Mouse (Mus musculus) forebrain, embryonic 10.5 days (tissue): ENCODE measurements around the gene Tmem163. TPM values are rescaled to one million over a fixed set of nuclear protein-coding genes. Genes with fewer than 3 reads are reported as not detected.
A peak's percentile ranks its signal among the peaks of the same experiment; 100 is the strongest.

Experiments used
- DNase-seq: peaks from one replicate; pipeline ENCODE4 v3.0.0-alpha.2; 2017; ENCODE audit warnings: low spot score; ENCODE audit errors: extremely low spot score
- H3K27ac ChIP-seq: fragments of 300-500 bp; sonication (generic); 2 replicates; pipeline ENCODE4 v1.5.1; 2016; ENCODE audit warnings: mild to moderate bottlenecking
- H3K27me3 ChIP-seq: fragments of 300-500 bp; sonication (generic); 2 replicates; pipeline ENCODE4 v1.6.1; 2016; ENCODE audit warnings: mild to moderate bottlenecking; ENCODE audit not compliant: poor library complexity, severe bottlenecking
- H3K36me3 ChIP-seq: fragments of 300-500 bp; sonication (generic); replicated peaks from 2 replicates; pipeline ENCODE4 v1.6.1; 2016; ENCODE audit warnings: mild to moderate bottlenecking, moderate library complexity
- H3K4me1 ChIP-seq: fragments of 300-500 bp; sonication (generic); 2 replicates; pipeline ENCODE4 v1.6.1; 2016
- H3K4me3 ChIP-seq: fragments of 300-500 bp; sonication (generic); 2 replicates; pipeline ENCODE4 v1.5.1; 2016; ENCODE audit warnings: mild to moderate bottlenecking, moderate library complexity
- H3K9me3 ChIP-seq: fragments of 300-500 bp; sonication (generic); 2 replicates; pipeline ENCODE4 v1.6.1; 2016; ENCODE audit warnings: mild to moderate bottlenecking, moderate library complexity
- WGBS: fragments of 180-500 bp; shearing (Covaris S2); methylation state at CpG from one replicate; pipeline ENCODE4 v1.1.7; 2016; 5-methylcytosine and 5-hydroxymethylcytosine counted together
- polyA plus RNA-seq: library from polyadenylated mRNA; unstranded; fragments of >200 nt; fragmentation: Nextera tagmentation; extraction: Ambion mirVana; gene quantifications from 2 replicates; pipeline ENCODE4 v1.2.1, GENCODE M21; 2016

Tmem163 gene
- polyA plus RNA-seq, 1 experiment from 2014 or later, result 9.9 TPM

DNA sequence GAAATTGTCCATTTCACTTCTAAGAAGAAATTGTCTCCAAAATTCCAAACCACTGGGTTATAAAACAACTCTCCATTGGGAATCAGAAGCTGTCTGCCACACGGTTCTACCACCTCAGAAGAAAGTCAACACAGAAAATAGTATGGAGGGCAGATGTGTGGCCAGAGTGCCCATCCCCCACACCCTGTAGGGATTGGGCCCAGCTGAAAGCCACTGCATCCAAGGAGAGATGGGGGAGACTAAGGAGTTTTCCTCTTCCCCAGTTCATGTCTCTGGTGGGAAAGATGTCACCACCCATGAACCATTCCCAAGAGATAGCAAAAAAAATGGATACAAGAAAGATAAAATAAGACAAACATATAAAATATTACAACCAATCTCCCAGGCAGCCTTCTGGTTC is 4.1 kb downstream of the Tmem163 start:
- Histone ChIP-seq H3K27ac (no peak overlapping the region), H3K36me3 (no peaks in the 10 kb centered on the region; the same call in 1 of the 2 replicates), H3K27me3 (peaks cover 68% of the 10 kb centered on the region), H3K9me3 (no peaks in the 10 kb centered on the region), H3K4me1 (peaks cover 45% of the 10 kb centered on the region), H3K4me3 (0 out of 2 replicates have a peak overlapping the region, but pooled peaks have one; percentile 67)
- no peak for DNase-seq
- 58% methylated on average over 1 of the region's 1 CpGs for WGBS

DNA sequence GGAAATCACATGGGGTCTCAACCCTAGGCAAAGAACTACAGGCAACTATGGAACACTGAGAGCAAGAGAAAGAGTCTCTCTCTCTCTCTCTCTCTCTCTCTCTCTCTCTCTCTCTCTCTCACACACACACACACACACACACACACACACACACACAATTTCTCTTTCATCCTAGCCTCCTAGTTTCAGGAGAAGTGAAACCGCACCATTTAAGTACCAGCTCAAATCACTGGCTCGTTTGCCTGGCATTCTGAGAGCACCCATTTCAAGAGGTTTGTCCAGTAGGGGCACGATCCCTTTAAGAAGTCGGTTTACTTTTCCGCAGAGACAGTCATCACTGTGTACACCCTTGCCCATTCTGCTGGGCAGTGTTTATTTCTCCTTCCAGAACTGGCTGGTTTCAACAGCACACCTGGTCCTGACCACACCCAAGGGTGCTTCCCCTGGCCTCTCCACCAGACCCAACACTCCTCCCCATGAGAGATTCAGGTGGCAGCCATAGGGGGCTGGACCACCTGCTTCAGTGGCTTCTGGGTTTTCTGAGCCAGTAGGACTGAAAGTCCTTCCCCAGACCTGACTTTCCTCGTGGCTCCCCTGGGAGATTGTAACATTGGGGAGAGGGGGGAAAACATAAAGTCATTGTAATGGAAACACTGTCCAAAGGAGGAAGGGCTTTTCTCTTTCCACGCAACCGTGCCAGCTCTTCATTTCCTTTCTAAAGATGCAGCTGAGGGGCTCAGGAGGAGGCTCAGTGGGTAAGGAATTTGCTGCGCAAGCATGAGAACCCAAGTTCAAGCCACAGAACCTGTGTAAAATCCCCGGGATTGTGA is 5.9 kb downstream of the Tmem163 start:
- peaks cover 50% of the 10 kb centered on the region for H3K27me3 ChIP-seq
- 83% methylated on average over 10 of the region's 10 CpGs for WGBS
- H3K36me3 ChIP-seq, result peaks cover 7% of the 10 kb centered on the region; the same call in 1 of the 2 replicates

DNA sequence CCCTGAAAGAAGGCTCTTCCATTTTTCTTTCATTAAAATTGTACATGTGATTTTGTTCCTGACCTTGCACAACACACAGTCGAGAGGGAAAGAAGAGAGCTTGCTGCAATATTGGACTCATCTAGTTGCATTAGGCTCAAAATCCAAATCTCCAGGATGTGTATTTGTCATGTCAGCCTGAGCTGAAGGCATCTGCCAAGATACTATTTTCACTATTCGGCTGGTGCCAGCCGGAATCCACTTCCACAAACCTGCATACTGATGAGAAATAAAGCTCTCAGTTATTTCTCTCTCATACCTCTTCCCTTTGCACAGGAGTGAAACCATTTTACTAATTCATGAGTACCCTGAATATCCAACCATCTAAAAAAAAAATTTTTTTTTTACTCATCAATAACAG is 11.2 kb downstream of the Tmem163 start:
- no peak overlapping the region for H3K27ac ChIP-seq
- 91% methylated on average over 3 of the region's 3 CpGs for WGBS
- peaks cover 7% of the 10 kb centered on the region; the same call in 1 of the 2 replicates for H3K36me3 ChIP-seq
- no peak overlapping the region for H3K4me3 ChIP-seq
- H3K4me1 ChIP-seq, result peaks cover 19% of the 10 kb centered on the region
- no peaks in the 10 kb centered on the region for H3K27me3 ChIP-seq
- no peak for DNase-seq
- H3K9me3 ChIP-seq, result 0 out of 2 replicates have a peak, but pooled peaks cover 7% of the 10 kb centered on the region

More for the DNA sequence above, 5.9 kb downstream of the Tmem163 start:
- Histone ChIP-seq H3K4me1 (peaks cover 34% of the 10 kb centered on the region), H3K27ac (no peak overlapping the region), H3K9me3 (0 out of 2 replicates have a peak, but pooled peaks cover 7% of the 10 kb centered on the region), H3K4me3 (no peak overlapping the region)
- no peak for DNase-seq

DNA sequence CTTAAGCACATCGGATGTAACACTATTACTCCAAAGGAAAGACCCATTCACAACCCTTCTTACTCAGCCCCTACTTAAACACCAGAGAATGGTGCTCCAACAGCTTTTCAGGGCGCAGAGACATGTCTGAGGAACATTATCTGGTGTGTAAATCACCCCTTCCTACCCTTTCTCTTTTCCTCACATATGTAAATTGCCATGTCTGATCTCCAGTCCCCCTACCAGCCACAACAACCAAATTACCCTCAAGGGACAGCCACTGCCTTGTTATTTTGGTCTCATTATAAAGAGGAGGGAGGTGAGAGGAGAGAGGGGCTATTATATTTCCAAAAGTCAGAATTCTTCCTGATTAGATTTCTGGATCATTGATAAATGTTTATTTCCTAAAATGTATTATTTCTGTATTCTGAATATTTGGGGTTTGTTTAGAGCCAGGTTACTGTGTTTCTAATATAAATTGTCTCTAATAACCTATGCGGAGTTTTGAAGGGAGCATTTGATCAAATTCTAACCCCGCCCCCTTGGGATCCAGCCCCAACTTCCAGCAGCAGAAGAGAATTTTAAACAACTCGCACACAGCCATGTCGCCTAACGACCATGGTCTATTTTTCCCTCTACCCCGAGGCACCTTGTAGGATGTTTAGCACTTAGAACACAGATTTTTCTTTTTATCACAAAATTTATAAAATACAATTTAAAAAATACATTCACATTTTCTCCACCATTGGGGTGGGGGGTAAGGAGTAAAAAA is 12.1 kb downstream of the Tmem163 start:
- no peak for DNase-seq
- 67% methylated on average over 8 of the region's 8 CpGs for WGBS
- peaks cover 7% of the 10 kb centered on the region; the same call in 1 of the 2 replicates for H3K36me3 ChIP-seq
- H3K27me3 ChIP-seq, result no peaks in the 10 kb centered on the region
- H3K4me3 ChIP-seq, result no peak overlapping the region
- peaks cover 19% of the 10 kb centered on the region for H3K4me1 ChIP-seq
- H3K9me3 ChIP-seq, result 0 out of 2 replicates have a peak, but pooled peaks cover 7% of the 10 kb centered on the region
- H3K27ac ChIP-seq, result peak overlapping the region; percentile 62; the same call in 1 of the 2 replicates

DNA sequence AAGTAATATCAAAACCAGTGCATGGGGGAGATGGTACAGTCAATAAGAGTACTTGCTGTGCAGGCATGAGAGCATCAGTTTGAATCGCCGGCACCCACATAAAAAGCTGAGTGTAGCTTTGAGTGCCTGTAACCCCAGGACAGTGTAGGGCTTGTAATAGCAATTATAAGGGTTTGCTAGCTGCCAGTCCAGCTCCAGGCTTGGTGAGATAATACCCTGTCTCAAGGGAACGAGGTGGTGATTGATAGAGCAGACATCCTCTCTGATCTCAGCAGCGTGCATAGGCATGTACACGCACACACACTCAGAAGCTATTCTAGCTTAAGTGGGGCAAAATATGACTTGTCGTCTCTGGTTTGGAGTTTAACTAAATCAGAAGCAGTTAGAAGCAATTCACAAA is 13.1 kb downstream of the Tmem163 start:
- Histone ChIP-seq H3K4me3 (no peak overlapping the region), H3K27ac (0 out of 2 replicates have a peak overlapping the region, but pooled peaks have one; percentile 62), H3K27me3 (no peaks in the 10 kb centered on the region), H3K36me3 (peaks cover 7% of the 10 kb centered on the region; the same call in 1 of the 2 replicates), H3K9me3 (0 out of 2 replicates have a peak, but pooled peaks cover 7% of the 10 kb centered on the region), H3K4me1 (peaks cover 28% of the 10 kb centered on the region)
- DNase-seq, result no peak
- WGBS, result 89% methylated on average over 6 of the region's 6 CpGs

DNA sequence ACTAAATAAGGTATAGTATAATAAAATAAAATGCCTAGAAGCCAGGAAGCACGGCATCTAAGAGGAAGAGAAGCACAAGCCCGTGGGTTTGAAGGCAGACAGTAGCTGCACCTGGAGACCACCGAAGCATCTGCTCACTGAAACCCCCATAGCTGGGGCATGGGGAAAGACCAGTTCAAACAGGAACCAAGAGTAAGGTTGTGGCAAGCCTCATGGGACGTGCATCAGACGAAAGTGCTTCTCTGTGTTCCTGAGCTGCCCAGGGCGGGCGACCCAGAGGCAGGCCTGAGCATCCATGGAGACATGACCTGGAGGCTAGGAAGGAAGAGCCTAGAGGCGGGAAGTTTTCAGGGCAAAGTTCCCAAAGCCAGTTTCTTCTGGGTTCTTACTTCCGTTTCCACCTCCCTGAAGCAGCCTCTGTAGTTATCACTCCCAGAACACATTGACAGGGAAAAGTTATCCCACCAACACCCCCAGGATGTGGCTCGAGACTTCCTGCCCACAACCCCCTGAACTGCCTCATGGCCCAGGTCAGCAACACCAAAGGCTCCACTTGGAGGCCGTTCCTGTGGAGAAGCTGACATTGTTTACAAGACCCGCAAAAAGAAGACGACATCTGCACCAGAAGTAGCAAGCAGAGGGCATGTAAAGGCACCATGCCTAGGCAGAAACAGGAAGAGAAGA is 16.8 kb downstream of the Tmem163 start:
- 86% methylated on average over 13 of the region's 13 CpGs for WGBS
- DNase-seq, result no peak

DNA sequence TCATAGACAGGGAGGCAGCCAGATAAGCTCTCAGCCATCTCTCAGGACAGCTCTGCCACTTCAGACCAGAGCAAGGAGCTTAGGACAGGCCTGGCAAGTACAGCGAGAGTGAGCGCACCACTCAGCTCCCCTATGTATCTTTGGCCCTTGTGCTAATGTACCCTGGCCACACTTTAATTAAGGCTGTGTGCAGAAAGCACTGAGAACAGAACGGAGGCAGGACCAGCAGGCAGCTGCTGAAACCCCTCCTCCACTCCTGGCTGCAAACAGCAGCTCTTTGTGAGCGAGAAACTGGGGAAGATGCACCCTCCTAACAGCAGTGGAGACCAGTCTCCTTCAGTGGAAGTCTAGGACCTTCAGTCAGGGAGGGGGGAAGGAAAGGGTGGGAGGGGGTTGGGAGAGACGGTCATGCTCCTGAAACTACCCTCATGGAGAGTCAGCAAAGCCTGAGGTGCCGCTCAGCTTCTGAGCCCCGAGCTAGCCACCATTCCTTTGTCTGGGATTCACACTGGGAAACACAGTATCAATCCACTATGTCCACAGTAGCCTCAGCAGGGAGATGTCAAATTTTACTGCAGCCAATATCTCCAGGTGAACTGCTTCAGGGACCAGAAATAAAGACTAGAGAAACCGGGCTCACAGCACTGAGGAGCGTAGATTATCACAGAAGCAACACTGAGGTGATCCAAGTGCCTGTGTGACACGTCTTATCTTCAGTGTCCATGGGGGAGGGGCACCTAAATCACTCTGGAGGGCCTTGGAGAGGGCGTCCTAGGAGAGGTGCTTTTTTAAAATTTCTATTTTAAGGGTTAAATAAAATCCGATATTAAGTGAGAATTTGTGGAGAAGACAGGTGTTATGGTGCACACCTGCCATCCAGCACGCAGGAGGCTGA is 18.0 kb downstream of the Tmem163 start:
- 27% methylated on average over 13 of the region's 13 CpGs for WGBS
- H3K36me3 ChIP-seq, result no peaks in the 10 kb centered on the region
- H3K4me3 ChIP-seq, result peak overlapping the region; percentile 18; the same call in 1 of the 2 replicates
- peak overlapping the region; percentile 84 for H3K27ac ChIP-seq
- H3K4me1 ChIP-seq, result peaks cover 33% of the 10 kb centered on the region
- no peaks in the 10 kb centered on the region for H3K9me3 ChIP-seq
- no peaks in the 10 kb centered on the region for H3K27me3 ChIP-seq
- peak; percentile 51 for DNase-seq

More for the DNA sequence above, 16.8 kb downstream of the Tmem163 start:
- H3K9me3 ChIP-seq, result no peaks in the 10 kb centered on the region
- H3K27me3 ChIP-seq, result no peaks in the 10 kb centered on the region
- no peaks in the 10 kb centered on the region for H3K36me3 ChIP-seq
- no peak overlapping the region for H3K27ac ChIP-seq
- peaks cover 44% of the 10 kb centered on the region for H3K4me1 ChIP-seq
- no peak overlapping the region for H3K4me3 ChIP-seq

DNA sequence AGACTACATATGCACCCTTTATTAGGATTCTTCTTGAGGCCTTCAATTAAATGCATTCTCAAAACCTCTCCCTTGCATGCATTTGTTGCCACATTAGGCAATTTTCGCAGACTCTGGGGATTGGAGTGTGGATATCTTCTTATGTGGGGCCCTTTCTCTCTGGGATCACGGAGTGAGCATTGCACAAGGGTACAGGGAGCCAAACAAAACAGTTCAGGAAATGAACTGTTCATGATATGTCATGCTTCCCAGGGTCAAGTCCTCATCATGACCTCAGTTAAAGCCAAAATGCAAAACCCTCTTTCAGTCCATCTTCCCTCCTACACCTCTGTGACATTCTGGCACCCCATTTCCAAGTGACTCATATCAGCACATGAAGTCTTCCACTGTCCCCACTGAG is 27.8 kb downstream of the Tmem163 start:
- 89% methylated on average over 2 of the region's 2 CpGs for WGBS
- Histone ChIP-seq H3K4me3 (no peak overlapping the region), H3K9me3 (no peaks in the 10 kb centered on the region), H3K36me3 (no peaks in the 10 kb centered on the region), H3K27me3 (no peaks in the 10 kb centered on the region), H3K4me1 (0 out of 2 replicates have a peak, but pooled peaks cover 6% of the 10 kb centered on the region), H3K27ac (no peak overlapping the region)
- DNase-seq, result no peak

DNA sequence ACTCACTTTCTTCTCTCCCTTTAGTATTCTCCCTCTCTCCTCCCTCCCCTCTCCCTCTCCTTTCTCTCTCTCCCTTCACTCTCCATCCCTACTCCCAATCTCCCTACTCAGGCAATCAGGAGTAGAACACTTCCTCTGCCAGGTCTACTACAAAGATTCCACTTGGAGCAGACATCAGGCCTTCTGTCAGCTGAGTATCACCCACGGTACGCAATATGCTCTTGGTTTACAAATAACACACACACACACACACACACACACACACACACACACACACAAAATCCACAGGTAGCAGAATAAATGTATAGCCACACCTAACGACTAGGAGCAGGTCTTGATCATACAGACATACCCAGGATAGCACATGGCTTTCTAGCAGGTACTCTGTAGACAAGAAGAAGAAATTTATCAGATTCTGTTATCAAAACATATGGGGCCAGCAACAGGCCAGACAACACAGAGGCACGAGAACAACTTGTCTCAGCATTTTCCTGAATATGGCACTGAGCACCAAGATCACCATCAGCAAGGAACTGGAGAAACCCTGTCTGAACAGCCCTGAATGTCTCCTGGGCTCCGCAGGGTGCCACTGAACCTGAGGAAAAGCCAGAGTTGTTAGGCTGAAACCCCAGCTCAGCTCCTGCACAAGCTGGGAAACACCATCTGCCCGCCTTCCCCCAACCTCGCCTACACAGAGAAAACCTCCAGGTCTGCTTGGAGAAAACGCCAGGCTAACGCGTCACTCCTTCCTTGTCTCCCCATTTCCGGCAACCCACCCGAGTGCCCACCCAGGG is 36.2 kb downstream of the Tmem163 start:
- Histone ChIP-seq H3K4me3 (no peak overlapping the region), H3K27me3 (no peaks in the 10 kb centered on the region), H3K36me3 (no peaks in the 10 kb centered on the region), H3K9me3 (no peaks in the 10 kb centered on the region), H3K27ac (no peak overlapping the region), H3K4me1 (0 out of 2 replicates have a peak, but pooled peaks cover 5% of the 10 kb centered on the region)
- no peak for DNase-seq
- WGBS, result 91% methylated on average over 12 of the region's 12 CpGs

DNA sequence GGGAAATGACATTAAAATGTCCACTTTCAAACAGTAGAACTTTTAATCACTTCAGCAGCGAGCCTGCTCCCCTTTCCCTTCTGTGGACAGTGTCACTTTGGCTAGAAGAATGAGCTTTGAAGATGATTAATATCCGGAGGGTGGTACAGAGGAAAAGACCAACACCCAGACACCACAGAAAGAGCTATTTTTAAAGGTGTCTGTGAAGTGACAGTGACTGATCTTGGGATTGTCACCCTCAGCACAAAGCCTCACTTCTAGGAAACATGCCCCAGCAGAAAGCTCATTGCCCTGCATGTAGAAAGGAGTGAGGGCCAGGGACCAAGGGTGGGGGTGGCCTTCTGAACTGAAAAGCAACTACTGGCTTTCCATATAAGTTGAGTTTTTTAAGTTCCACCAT is 41.4 kb downstream of the Tmem163 start:
- no peak overlapping the region for H3K4me3 ChIP-seq
- H3K9me3 ChIP-seq, result no peaks in the 10 kb centered on the region
- H3K4me1 ChIP-seq, result 0 out of 2 replicates have a peak, but pooled peaks cover 5% of the 10 kb centered on the region
- no peak for DNase-seq
- no peaks in the 10 kb centered on the region for H3K27me3 ChIP-seq
- no peaks in the 10 kb centered on the region for H3K36me3 ChIP-seq
- 87% methylated on average over 2 of the region's 2 CpGs for WGBS
- no peak overlapping the region for H3K27ac ChIP-seq

DNA sequence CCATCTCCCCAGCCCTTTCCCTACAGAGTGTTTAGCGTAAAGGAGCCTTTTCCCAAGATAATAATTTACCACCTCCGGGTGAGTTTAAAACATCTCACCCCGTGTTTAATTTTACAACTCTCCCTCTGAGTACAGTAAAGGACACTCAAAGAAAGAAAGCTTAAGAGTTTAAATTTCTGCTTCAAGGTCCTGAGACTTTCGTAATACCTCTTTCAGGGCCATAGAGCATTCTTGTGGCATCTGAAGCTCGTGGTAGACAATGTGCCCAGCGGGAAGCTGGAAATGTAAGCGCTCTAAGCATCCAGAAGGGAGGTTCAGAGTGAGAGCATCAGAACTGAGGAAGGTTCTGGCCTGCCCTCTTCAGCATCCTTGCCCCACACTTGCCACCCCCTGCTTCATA is 52.2 kb downstream of the Tmem163 start:
- Histone ChIP-seq H3K36me3 (no peaks in the 10 kb centered on the region), H3K4me3 (no peak overlapping the region), H3K27me3 (no peaks in the 10 kb centered on the region), H3K4me1 (peaks cover 20% of the 10 kb centered on the region), H3K27ac (no peak overlapping the region), H3K9me3 (no peaks in the 10 kb centered on the region)
- DNase-seq, result no peak
- 71% methylated on average over 7 of the region's 7 CpGs for WGBS
